ENCODE assay signal across 9 mouse cellular contexts in genomic region chr2:38336606-38337005, GRCm38 (mm10). TPM values are rescaled to one million over a fixed set of nuclear protein-coding genes. Genes with fewer than 3 reads are reported as not detected.
A peak's percentile ranks its signal among the peaks of the same experiment; 100 is the strongest.
DNase-seq lines count a peak whose midpoint lies in the region; ATAC-seq lines count a peak whose summit lies in the region.
"Had no signal": no experiment of that assay in that cellular context is flagged by ENCODE, and none has a peak within 500 bp of the region (broad histone marks: within the 10 kb centered on the region; RNA-seq: fewer than 3 reads in every experiment).

No protein-coding gene starts in this region.

- peak overlapping the region; percentile 4; the same call in 1 of the 2 replicates for H3K4me3 ChIP-seq in embryonic facial prominence, embryonic 13.5 days

- no peaks in the 10 kb centered on the region for H3K9me3 ChIP-seq in embryonic facial prominence, embryonic 13.5 days

- H3K36me3 ChIP-seq in embryonic facial prominence, embryonic 13.5 days, result no peaks in the 10 kb centered on the region
- H3K36me3 ChIP-seq in splenic B cell, adult 2 months (ENCODE audit: control insufficient read depth, insufficient read depth, low read length, poor library complexity, severe bottlenecking), result no peaks in the 10 kb centered on the region

- DNase-seq in retina, postnatal 1 day, result peak; percentile 42
- DNase-seq in retina, embryonic 14.5 days (ENCODE audit: low spot score), result no peak
- DNase-seq in induced T-regulatory cell, adult 2 months (ENCODE audit: low read depth), result peak; percentile 48
- DNase-seq in splenic B cell, adult 2 months (ENCODE audit: low read depth, low spot score), result peak; percentile 18
- no peak for DNase-seq in frontal cortex, postnatal 14 days (ENCODE audit: low spot score in 2 of 2)
- no peak for DNase-seq in frontal cortex, postnatal 25 days (ENCODE audit: low spot score in 2 of 2)
- DNase-seq in lung, adult 18-20 months, result no peak

- no peak overlapping the region for H3K9ac ChIP-seq in embryonic facial prominence, embryonic 13.5 days

- H3K4me2 ChIP-seq in embryonic facial prominence, embryonic 13.5 days, result peak overlapping the region; percentile 16

- H3K4me1 ChIP-seq in embryonic facial prominence, embryonic 13.5 days, result peaks cover 15% of the 10 kb centered on the region

- H3K27me3 ChIP-seq in embryonic facial prominence, embryonic 13.5 days, result peaks cover 88% of the 10 kb centered on the region
- H3K27me3 ChIP-seq in splenic B cell, adult 2 months (ENCODE audit: control insufficient read depth, insufficient read depth, low read length, poor library complexity, severe bottlenecking), result peaks cover 2% of the 10 kb centered on the region

- no peak for ATAC-seq in embryonic facial prominence, embryonic 13.5 days (ENCODE audit: insufficient number of reproducible peaks, insufficient read depth, low FRiP score, low TSS enrichment, low read depth)
- ATAC-seq: intestine, postnatal 0 days had no signal

- no peak overlapping the region for H3K27ac ChIP-seq in embryonic facial prominence, embryonic 13.5 days

- WGBS in embryonic facial prominence, embryonic 13.5 days, result 2% methylated on average over 17 of the region's 17 CpGs

RNA-seq across cellular contexts. Expression of gene Lhx2, which starts 2.5 kb away (rescaled TPM):
- 10.0 and 17.8 TPM in 2 replicates for polyA plus RNA-seq in embryonic facial prominence, embryonic 13.5 days (2015; fragmentation: Nextera tagmentation; extraction: Ambion mirVana)
- polyA plus RNA-seq: intestine, postnatal 0 days had no signal

RNA-seq across cellular contexts. Expression of gene Dennd1a, which starts 49.4 kb away (rescaled TPM):
- polyA plus RNA-seq in embryonic facial prominence, embryonic 13.5 days (2015; fragmentation: Nextera tagmentation; extraction: Ambion mirVana), result 15.5 and 16.7 TPM in 2 replicates

Comparison
In these comparisons a context has a peak if more than half of its experiments do, and no peak if none do; other contexts are left out.
1. DNase-seq: peak in retina, postnatal 1 day (single experiment), induced T-regulatory cell, adult 2 months (single experiment) and splenic B cell, adult 2 months (single experiment); none in retina, embryonic 14.5 days (single experiment), frontal cortex, postnatal 14 days (0 of 2), frontal cortex, postnatal 25 days (0 of 2) and lung, adult 18-20 months (0 of 2).